In the genomic region with DNA sequence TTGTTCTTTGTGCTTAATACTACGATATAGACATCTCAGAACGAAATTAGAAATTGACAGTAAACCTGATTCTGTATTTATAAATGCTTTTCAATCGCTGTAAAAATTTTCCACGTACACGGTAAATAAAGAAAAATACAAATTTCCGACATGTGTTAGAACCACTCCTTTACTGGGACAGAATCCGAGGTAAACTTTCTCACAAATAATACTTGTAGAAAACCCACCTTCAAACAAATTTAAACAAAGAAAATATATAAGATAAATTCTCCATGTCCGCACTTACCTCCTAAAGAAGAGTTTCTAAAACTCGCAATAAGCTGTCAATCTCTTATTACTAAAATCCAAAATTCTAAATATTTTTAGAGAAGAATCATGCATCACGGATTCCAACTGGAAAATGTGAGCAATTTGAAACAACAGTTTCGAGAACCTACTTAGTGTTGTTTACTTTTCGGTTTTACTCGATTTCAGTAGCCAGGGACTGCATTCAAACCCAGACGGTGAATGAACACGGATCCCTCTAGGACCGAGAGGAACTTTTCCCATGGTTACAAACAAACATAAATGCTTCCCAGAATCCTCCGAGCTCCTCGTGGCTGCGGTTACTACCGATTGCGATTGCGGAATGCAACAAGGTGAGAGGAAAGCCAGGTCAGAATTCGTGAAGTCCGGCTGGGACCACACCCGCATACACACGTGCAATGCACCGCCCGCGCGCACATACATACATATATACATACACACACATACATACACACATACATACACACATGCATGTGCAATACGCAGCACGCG, we compare ENCODE assay signal across 7 mouse cellular contexts. TPM values are rescaled to one million over a fixed set of nuclear protein-coding genes. Genes with fewer than 3 reads are reported as not detected.
DNase-seq lines count a peak whose midpoint lies in the region; ATAC-seq lines count a peak whose summit lies in the region.

No protein-coding gene starts in this region.

- H3K9me3 ChIP-seq in intestine, embryonic 14.5 days (ENCODE audit: control insufficient read depth, low read length) = no peaks in the 10 kb centered on the region

- peak; percentile 63 for DNase-seq in adrenal gland, adult 8-10 months
- peak; percentile 78 for DNase-seq in embryo, embryonic 11.5 days (ENCODE audit: low read depth, low spot score)
- DNase-seq in gastrocnemius, postnatal 25 days = peak; percentile 42
- peak; percentile 86 for DNase-seq in intestine, embryonic 14.5 days (ENCODE audit: low spot score)
- peak; percentile 71 to 84 for DNase-seq in left cerebral cortex, postnatal 14 days (ENCODE audit: low spot score in 2 of 2)
- DNase-seq in right cerebral cortex, postnatal 14 days = peak; percentile 48

- peak overlapping the region; percentile 82 for H3K9ac ChIP-seq in intestine, embryonic 14.5 days (ENCODE audit: low read length)

- peaks cover 13% of the 10 kb centered on the region for H3K36me3 ChIP-seq in intestine, embryonic 14.5 days (ENCODE audit: control insufficient read depth, insufficient read depth, low read length)

- H3K27me3 ChIP-seq in intestine, embryonic 14.5 days (replicated peaks; ENCODE audit: control insufficient read depth, insufficient read depth, low read length) = no peaks in the 10 kb centered on the region

- ATAC-seq in intestine, embryonic 14.5 days (replicated peaks; ENCODE audit: low FRiP score, low TSS enrichment, low read depth) = peak; percentile 72
- peak; percentile 71 for ATAC-seq in megakaryocyte-erythroid progenitor cell, adult 5-6 weeks (replicated peaks; ENCODE audit: low FRiP score, low TSS enrichment, poor library complexity, severe bottlenecking)

- 1% methylated on average over 33 of the region's 33 CpGs for WGBS in intestine, embryonic 14.5 days

- peak overlapping the region; percentile 54; the same call in 1 of the 2 replicates for H3K27ac ChIP-seq in intestine, embryonic 14.5 days (ENCODE audit: low read depth)

- H3K4me3 ChIP-seq in intestine, embryonic 14.5 days (ENCODE audit: low read depth, low read length) = peak overlapping the region; percentile 96

- H3K4me1 ChIP-seq in intestine, embryonic 14.5 days (replicated peaks; ENCODE audit: control insufficient read depth, insufficient read depth, low read length) = peaks cover 13% of the 10 kb centered on the region

- intact Hi-C loops in left cerebral cortex, postnatal 14 days (cut with DNase I) = no loop called here

- H3K4me2 ChIP-seq in intestine, embryonic 14.5 days (ENCODE audit: low read length) = peak overlapping the region; percentile 64

RNA-seq across cellular contexts. Expression of gene Atf6, which starts 0.7 kb away (rescaled TPM):
- total RNA-seq in adrenal gland, adult 8-10 months (2022) = 10 to 100 TPM; 39.7 to 46.8 (median 43.5) TPM
- total RNA-seq in gastrocnemius, postnatal 25 days (2021) = 10 to 100 TPM; 16.8 to 16.9 TPM
- 9.7 and 11.3 TPM in 2 replicates for polyA plus RNA-seq in intestine, embryonic 14.5 days (2014; fragmentation: Nextera tagmentation; extraction: Ambion mirVana)
- 10 to 100 TPM; 33.2 to 34.6 TPM for total RNA-seq in left cerebral cortex, postnatal 14 days (2021)
- total RNA-seq in megakaryocyte-erythroid progenitor cell, adult 5-6 weeks (2014; fragmentation: Nextera tagmentation) = 12.5 and 12.6 TPM in 2 replicates
- 11.8 and 12.7 TPM in 2 replicates for total RNA-seq in megakaryocyte-erythroid progenitor cell, adult 5-6 weeks (2017)

RNA-seq across cellular contexts. Expression of gene Gm26620, which starts 16.6 kb away (rescaled TPM):
- total RNA-seq in adrenal gland, adult 8-10 months (2022) = 1 to 10 TPM; 1.0 to 2.7 (median 1.8) TPM
- under 1 TPM in 1 of 2 experiments, not detected in 1; 0.35 TPM for total RNA-seq in gastrocnemius, postnatal 25 days (2021)
- polyA plus RNA-seq in intestine, embryonic 14.5 days (2014; fragmentation: Nextera tagmentation; extraction: Ambion mirVana) = 1.1 and 1.8 TPM in 2 replicates
- total RNA-seq in left cerebral cortex, postnatal 14 days (2021) = under 1 TPM in 1 of 2 experiments, not detected in 1; 0.57 TPM
- 1.3 TPM in 1 of 2 replicates, not detected in the other for total RNA-seq in megakaryocyte-erythroid progenitor cell, adult 5-6 weeks (2014; fragmentation: Nextera tagmentation)
- total RNA-seq in megakaryocyte-erythroid progenitor cell, adult 5-6 weeks (2017) = 0.75 and 1.0 TPM in 2 replicates

RNA-seq across cellular contexts. Expression of gene Dusp12, which starts 17.0 kb away (rescaled TPM):
- 10 to 100 TPM; 20.7 to 34.0 (median 24.7) TPM for total RNA-seq in adrenal gland, adult 8-10 months (2022)
- total RNA-seq in gastrocnemius, postnatal 25 days (2021) = 1 to 10 TPM; 4.0 TPM
- polyA plus RNA-seq in intestine, embryonic 14.5 days (2014; fragmentation: Nextera tagmentation; extraction: Ambion mirVana) = 52.7 and 53.5 TPM in 2 replicates
- total RNA-seq in left cerebral cortex, postnatal 14 days (2021) = 10 to 100 TPM; 14.3 to 15.9 TPM
- 22.9 and 24.2 TPM in 2 replicates for total RNA-seq in megakaryocyte-erythroid progenitor cell, adult 5-6 weeks (2014; fragmentation: Nextera tagmentation)
- total RNA-seq in megakaryocyte-erythroid progenitor cell, adult 5-6 weeks (2017) = 9.7 and 12.5 TPM in 2 replicates

RNA-seq across cellular contexts. Expression of gene Fcrlb, which starts 44.4 kb away (rescaled TPM):
- total RNA-seq in adrenal gland, adult 8-10 months (2022) = not detected
- not detected for total RNA-seq in gastrocnemius, postnatal 25 days (2021)
- polyA plus RNA-seq in intestine, embryonic 14.5 days (2014; fragmentation: Nextera tagmentation; extraction: Ambion mirVana) = not detected in 2 replicates
- total RNA-seq in left cerebral cortex, postnatal 14 days (2021) = under 1 TPM in 1 of 2 experiments, not detected in 1; 0.53 TPM
- total RNA-seq in megakaryocyte-erythroid progenitor cell, adult 5-6 weeks (2014; fragmentation: Nextera tagmentation) = 0.50 TPM in 1 of 2 replicates, not detected in the other
- total RNA-seq in megakaryocyte-erythroid progenitor cell, adult 5-6 weeks (2017) = not detected in 2 replicates

RNA-seq across cellular contexts. Expression of gene Fcrla, which starts 59.1 kb away (rescaled TPM):
- total RNA-seq in adrenal gland, adult 8-10 months (2022) = under 1 TPM; 0.21 to 0.81 (median 0.59) TPM
- total RNA-seq in gastrocnemius, postnatal 25 days (2021) = not detected
- polyA plus RNA-seq in intestine, embryonic 14.5 days (2014; fragmentation: Nextera tagmentation; extraction: Ambion mirVana) = not detected in 2 replicates
- not detected for total RNA-seq in left cerebral cortex, postnatal 14 days (2021)
- 2.4 TPM in 1 of 2 replicates, not detected in the other for total RNA-seq in megakaryocyte-erythroid progenitor cell, adult 5-6 weeks (2014; fragmentation: Nextera tagmentation)
- 0.69 TPM in 1 of 2 replicates, not detected in the other for total RNA-seq in megakaryocyte-erythroid progenitor cell, adult 5-6 weeks (2017)

Comparison
In these comparisons a context has a peak if more than half of its experiments do, and no peak if none do; other contexts are left out.
1. Peak in every context shown above with its lines: DNase-seq, ATAC-seq, H3K4me3 ChIP-seq and H3K27ac ChIP-seq.